Mouse (Mus musculus) MEL (cell line): Measurements from ENCODE around the gene Kif26b. TPM values are rescaled to one million over a fixed set of nuclear protein-coding genes. Genes with fewer than 3 reads are reported as not detected.

Experiments used
- DNase-seq: peaks from one replicate; pipeline ENCODE4 v3.0.0; 2011; ENCODE audit warnings: low read depth, low spot score
- H3K27ac ChIP-seq: 2 replicates; pipeline ENCODE4 v1.5.1; 2012; ENCODE audit warnings: low read depth, mild to moderate bottlenecking, control low read depth, low read length, moderate library complexity; ENCODE audit not compliant: control insufficient read depth
- H3K27me3 ChIP-seq, 2 experiments: fragments of 150-350 bp in 1 of 2; sonication (generic) in 1 of 2; 2 replicates each; pipeline ENCODE4 v1.6.1; 2012; ENCODE audit warnings: low read length in 2 of 2, mild to moderate bottlenecking in 2 of 2, improper control_type of control experiment in 1 of 2, moderate library complexity in 1 of 2; ENCODE audit not compliant: insufficient read depth in 2 of 2, control insufficient read depth in 1 of 2
- H3K36me3 ChIP-seq, 2 experiments: 2 replicates each; pipeline ENCODE4 v1.6.1; 2012 to 2014; ENCODE audit warnings: low read length in 2 of 2, improper control_type of control experiment in 1 of 2, inconsistent platforms in 1 of 2, mild to moderate bottlenecking in 1 of 2; ENCODE audit not compliant: insufficient read depth in 2 of 2, control insufficient read depth in 1 of 2
- H3K4me1 ChIP-seq, 2 experiments: fragments of 150-350 bp in 1 of 2; sonication (generic) in 1 of 2; 2 replicates each; pipeline ENCODE4 v1.6.1; 2012; ENCODE audit warnings: low read length in 2 of 2, improper control_type of control experiment in 1 of 2, mild to moderate bottlenecking in 1 of 2; ENCODE audit not compliant: insufficient read depth in 2 of 2, control insufficient read depth in 1 of 2
- H3K4me3 ChIP-seq, 2 experiments: fragments of 150-350 bp in 1 of 2; sonication (generic) in 1 of 2; 2 replicates each; pipeline ENCODE4 v1.5.1; 2012; ENCODE audit warnings: low read depth in 2 of 2, low read length in 2 of 2, mild to moderate bottlenecking in 2 of 2, moderate library complexity in 2 of 2, control low read depth in 1 of 2, improper control_type of control experiment in 1 of 2; ENCODE audit not compliant: control insufficient read depth in 1 of 2, insufficient read depth in 1 of 2
- H3K79me2 ChIP-seq: 2 replicates; pipeline ENCODE4 v1.6.1; 2012; ENCODE audit warnings: mild to moderate bottlenecking, low read length, moderate library complexity; ENCODE audit not compliant: control insufficient read depth, poor library complexity, insufficient read depth
- H3K9ac ChIP-seq: 2 replicates; pipeline ENCODE4 v1.6.1; 2012; ENCODE audit warnings: low read depth, mild to moderate bottlenecking, control low read depth, low read length, moderate library complexity; ENCODE audit not compliant: control insufficient read depth, poor library complexity, severe bottlenecking
- H3K9me3 ChIP-seq: fragments of 150-350 bp; sonication (generic); replicated peaks from 2 replicates; pipeline ENCODE4 v1.6.1; 2012; ENCODE audit warnings: mild to moderate bottlenecking, low read length, improper control_type of control experiment, moderate library complexity; ENCODE audit not compliant: insufficient read depth
- CHD2 ChIP-seq: IDR thresholded peaks from 2 replicates; pipeline ENCODE4 v1.6.1; 2011; ENCODE audit warnings: low read length, improper control_type of control experiment
- E2F4 ChIP-seq: IDR thresholded peaks from 2 replicates; pipeline ENCODE4 v1.6.1; 2011; ENCODE audit warnings: low read depth, low read length, improper control_type of control experiment, borderline replicate concordance
- EP300 ChIP-seq, 2 experiments: IDR thresholded peaks; 2 replicates each; pipeline ENCODE4 v1.6.1; 2011; ENCODE audit warnings: improper control_type of control experiment in 2 of 2, low read length in 2 of 2, low read depth in 1 of 2, mild to moderate bottlenecking in 1 of 2
- GATA1 ChIP-seq: IDR thresholded peaks from 2 replicates; pipeline ENCODE4 v1.6.1; 2011; ENCODE audit warnings: low read depth, low read length, improper control_type of control experiment
- HCFC1 ChIP-seq: IDR thresholded peaks from 2 replicates; pipeline ENCODE4 v1.6.1; 2012; ENCODE audit warnings: low read depth, mild to moderate bottlenecking, inconsistent platforms, low read length, improper control_type of control experiment, moderate library complexity
- KAT2A ChIP-seq: conservative IDR thresholded peaks from 2 replicates; pipeline ENCODE4 v1.6.1; 2012; ENCODE audit warnings: low read depth, low read length, improper control_type of control experiment, inconsistent platforms
- MAFK ChIP-seq: IDR thresholded peaks from 2 replicates; pipeline ENCODE4 v1.6.1; 2011; ENCODE audit warnings: low read depth, mild to moderate bottlenecking, low read length, improper control_type of control experiment, borderline replicate concordance
- MAX ChIP-seq: IDR thresholded peaks from 2 replicates; pipeline ENCODE4 v1.6.1; 2011; ENCODE audit warnings: low read length, improper control_type of control experiment
- MAZ ChIP-seq: IDR thresholded peaks from 2 replicates; pipeline ENCODE4 v1.6.1; 2012; ENCODE audit warnings: low read depth, mild to moderate bottlenecking, inconsistent platforms, low read length, improper control_type of control experiment
- MEF2A ChIP-seq: IDR thresholded peaks from 2 replicates; pipeline ENCODE4 v1.6.1; 2014; ENCODE audit warnings: low read depth, mild to moderate bottlenecking, inconsistent platforms, low read length, improper control_type of control experiment; ENCODE audit not compliant: poor library complexity, insufficient replicate concordance, severe bottlenecking; ENCODE audit errors: extremely low read depth
- MYB ChIP-seq: IDR thresholded peaks from 2 replicates; pipeline ENCODE4 v1.6.1; 2011; ENCODE audit warnings: mild to moderate bottlenecking, low read depth, low read length, improper control_type of control experiment
- POLR2A ChIP-seq, 2 experiments: IDR thresholded peaks; 2 replicates each; pipeline ENCODE4 v1.6.1; 2011 to 2012; ENCODE audit warnings: low read length in 2 of 2, mild to moderate bottlenecking in 2 of 2, control low read depth in 1 of 2, improper control_type of control experiment in 1 of 2, low read depth in 1 of 2, moderate library complexity in 1 of 2; ENCODE audit not compliant: control insufficient read depth in 1 of 2, insufficient read depth in 1 of 2, poor library complexity in 1 of 2
- POLR2AphosphoS2 ChIP-seq: IDR thresholded peaks from 2 replicates; pipeline ENCODE4 v1.6.1; 2011; ENCODE audit warnings: low read length, improper control_type of control experiment
- POLR2AphosphoS5 ChIP-seq: IDR thresholded peaks from 2 replicates; pipeline ENCODE4 v1.6.1; 2012; ENCODE audit warnings: low read depth, borderline replicate concordance, mild to moderate bottlenecking, inconsistent platforms, low read length, moderate library complexity, mixed read lengths
- RAD21 ChIP-seq: IDR thresholded peaks from 2 replicates; pipeline ENCODE4 v1.6.1; 2011; ENCODE audit warnings: mild to moderate bottlenecking, low read depth, low read length, improper control_type of control experiment
- RCOR1 ChIP-seq: IDR thresholded peaks from 2 replicates; pipeline ENCODE4 v1.6.1; 2012; ENCODE audit warnings: low read depth, mild to moderate bottlenecking, inconsistent platforms, low read length, improper control_type of control experiment
- SMC3 ChIP-seq: IDR thresholded peaks from 2 replicates; pipeline ENCODE4 v1.6.1; 2011; ENCODE audit warnings: low read depth, low read length, improper control_type of control experiment
- TBP ChIP-seq: IDR thresholded peaks from 2 replicates; pipeline ENCODE4 v1.8.0; 2011; ENCODE audit warnings: low read depth, low read length, improper control_type of control experiment
- UBTF ChIP-seq: IDR thresholded peaks from 2 replicates; pipeline ENCODE4 v1.6.1; 2012; ENCODE audit warnings: low read depth, mild to moderate bottlenecking, inconsistent platforms, low read length, improper control_type of control experiment, moderate library complexity, borderline replicate concordance; ENCODE audit not compliant: insufficient read depth
- ZKSCAN1 ChIP-seq: IDR thresholded peaks from 2 replicates; pipeline ENCODE4 v1.6.1; 2012; ENCODE audit warnings: low read depth, mild to moderate bottlenecking, inconsistent platforms, low read length, improper control_type of control experiment, moderate library complexity
- polyA plus RNA-seq, 2 experiments: library from polyadenylated mRNA; stranded (reverse) in 1 of 2; unstranded in 1 of 2; fragments of >175 nt in 1 of 2; fragments of >200 nt in 1 of 2; gene quantifications; 2 replicates each; pipeline versions ENCODE4 v1.2.1 to v1.2.4; 2012; ENCODE audit warnings: low replicate concordance in 2 of 2, low read depth in 1 of 2; ENCODE audit not compliant: insufficient read length in 2 of 2, insufficient read depth in 1 of 2, missing spikeins in 1 of 2
- total RNA-seq: library from RNA; depleted of rRNA; stranded (reverse); fragments of 300-350 nt; gene quantifications from 2 replicates; pipeline ENCODE4 v1.2.3, GENCODE M21; 2012

The Kif26b gene
- total and polyA plus RNA-seq, 3 experiments, result 0.08 to 0.50 TPM; not detected in 1

- Histone ChIP-seq H3K9ac (no peak overlapping the region), H3K4me3 (no peak overlapping the region), H3K79me2 (no peaks in the 10 kb centered on the region), H3K36me3 (no peaks in the 10 kb centered on the region), H3K27ac (no peak overlapping the region), H3K27me3 (no peaks in the 10 kb centered on the region), H3K9me3 (no peaks in the 10 kb centered on the region), H3K4me1 (no peaks in the 10 kb centered on the region)
- DNase-seq, result no peak
- TF ChIP-seq UBTF (no peak), ZKSCAN1 (no peak), POLR2AphosphoS5 (no peak), MAX (no peak), POLR2AphosphoS2 (no peak), POLR2A (IDR thresholded peaks at IDR 0.05; ENCODE audit: control insufficient read depth in 1 of 2, insufficient read depth in 1 of 2, low read depth in 1 of 2, low read length in 2 of 2, poor library complexity in 1 of 2) (no peak)
Measured at GRCm38 (mm10) chr1:178824871-178825270, 295.9 kb downstream of the Kif26b start.

- H3K9ac ChIP-seq, result no peak overlapping the region
- DNase-seq, result no peak
- no peaks in the 10 kb centered on the region for H3K9me3 ChIP-seq
- H3K27me3 ChIP-seq, result no peaks in the 10 kb centered on the region
- no peak overlapping the region for H3K4me3 ChIP-seq
- no peak overlapping the region for H3K27ac ChIP-seq
- H3K79me2 ChIP-seq, result no peaks in the 10 kb centered on the region
- H3K4me1 ChIP-seq, result peaks cover 0 to 5% of the 10 kb centered on the region in 2 experiments; a peak in 1 of 4 replicates
- TF ChIP-seq RAD21, result no peak
- TF ChIP-seq MAZ, result no peak
- TF ChIP-seq CHD2, result no peak
- TF ChIP-seq ZKSCAN1, result no peak
- no peak for TF ChIP-seq KAT2A
- no peak for TF ChIP-seq POLR2AphosphoS5
- no peak for TF ChIP-seq MEF2A
- no peak for TF ChIP-seq UBTF
- TF ChIP-seq HCFC1, result no peak
- no peak for TF ChIP-seq EP300 (IDR thresholded peaks at IDR 0.05; ENCODE audit: low read depth in 1 of 2, low read length in 2 of 2)
- TF ChIP-seq MAFK, result no peak
- no peaks in the 10 kb centered on the region for H3K36me3 ChIP-seq
Measured at GRCm38 (mm10) chr1:178827223-178827622, 298.3 kb downstream of the Kif26b start.

- Histone ChIP-seq H3K27me3 (no peaks in the 10 kb centered on the region), H3K27ac (no peak overlapping the region), H3K36me3 (no peaks in the 10 kb centered on the region), H3K4me3 (no peak overlapping the region), H3K79me2 (no peaks in the 10 kb centered on the region), H3K9me3 (no peaks in the 10 kb centered on the region), H3K4me1 (peaks cover 0 to 5% of the 10 kb centered on the region in 2 experiments; a peak in 1 of 4 replicates), H3K9ac (no peak overlapping the region)
- no peak for DNase-seq
- no peak for TF ChIP-seq E2F4
- no peak for TF ChIP-seq GATA1
- TF ChIP-seq POLR2AphosphoS5, result no peak
- TF ChIP-seq UBTF, result no peak
- TF ChIP-seq MAFK, result no peak
- no peak for TF ChIP-seq MEF2A
- TF ChIP-seq MYB, result no peak
- no peak for TF ChIP-seq TBP
- TF ChIP-seq SMC3, result no peak
- TF ChIP-seq RCOR1, result no peak
Measured at GRCm38 (mm10) chr1:178829456-178829855, 300.5 kb downstream of the Kif26b start.
